Mouse (Mus musculus) MEL (cell line): ENCODE measurements around the gene Commd4.

Experiments
- CHD1 ChIP-seq: IDR thresholded peaks from 2 replicates; pipeline ENCODE4 v1.6.1; 2012; ENCODE audit warnings: low read depth, mild to moderate bottlenecking, inconsistent platforms, low read length, improper control_type of control experiment
- CTCF ChIP-seq, 3 experiments: IDR thresholded peaks in 2 of 3; conservative IDR thresholded peaks in 1 of 3; 2 replicates each; pipeline ENCODE4 v1.5.1; 2011 to 2012; ENCODE audit warnings: low read length in 3 of 3, low read depth in 2 of 3, mild to moderate bottlenecking in 2 of 3, improper control_type of control experiment in 1 of 3, inconsistent platforms in 1 of 3, mixed read lengths in 1 of 3, moderate library complexity in 1 of 3; ENCODE audit not compliant: control insufficient read depth in 1 of 3, insufficient read depth in 1 of 3, poor library complexity in 1 of 3, severe bottlenecking in 1 of 3
- EP300 ChIP-seq, 2 experiments: IDR thresholded peaks; 2 replicates each; pipeline ENCODE4 v1.6.1; 2011; ENCODE audit warnings: improper control_type of control experiment in 2 of 2, low read length in 2 of 2, low read depth in 1 of 2, mild to moderate bottlenecking in 1 of 2
- ETS1 ChIP-seq: IDR thresholded peaks from 2 replicates; pipeline ENCODE4 v1.6.1; 2012; ENCODE audit warnings: low read depth, mild to moderate bottlenecking, inconsistent platforms, low read length, improper control_type of control experiment, moderate library complexity
- GABPA ChIP-seq: IDR thresholded peaks from 2 replicates; pipeline ENCODE4 v1.6.1; 2012; ENCODE audit warnings: low read depth, mild to moderate bottlenecking, inconsistent platforms, low read length, improper control_type of control experiment, moderate library complexity
- POLR2A ChIP-seq, 2 experiments: IDR thresholded peaks; 2 replicates each; pipeline ENCODE4 v1.6.1; 2011 to 2012; ENCODE audit warnings: low read length in 2 of 2, mild to moderate bottlenecking in 2 of 2, control low read depth in 1 of 2, improper control_type of control experiment in 1 of 2, low read depth in 1 of 2, moderate library complexity in 1 of 2; ENCODE audit not compliant: control insufficient read depth in 1 of 2, insufficient read depth in 1 of 2, poor library complexity in 1 of 2
- POLR2AphosphoS2 ChIP-seq: IDR thresholded peaks from 2 replicates; pipeline ENCODE4 v1.6.1; 2011; ENCODE audit warnings: low read length, improper control_type of control experiment
- RAD21 ChIP-seq: IDR thresholded peaks from 2 replicates; pipeline ENCODE4 v1.6.1; 2011; ENCODE audit warnings: mild to moderate bottlenecking, low read depth, low read length, improper control_type of control experiment
- SMC3 ChIP-seq: IDR thresholded peaks from 2 replicates; pipeline ENCODE4 v1.6.1; 2011; ENCODE audit warnings: low read depth, low read length, improper control_type of control experiment
- TCF12 ChIP-seq: IDR thresholded peaks from 2 replicates; pipeline ENCODE4 v1.6.1; 2014; ENCODE audit warnings: low read depth, mild to moderate bottlenecking, inconsistent platforms, low read length, improper control_type of control experiment, moderate library complexity
- ZC3H11A ChIP-seq: IDR thresholded peaks from 2 replicates; pipeline ENCODE4 v1.6.1; 2012; ENCODE audit warnings: low read depth, mild to moderate bottlenecking, inconsistent platforms, low read length, improper control_type of control experiment

GRCm38 (mm10) chr9:57130577-57131433 is 27.3 kb downstream of the Commd4 start, which contains the start of gene Man2c1:
- TF ChIP-seq SMC3 (peak; percentile 89), GABPA (no peak), CTCF (IDR thresholded peaks at IDR 0.05 in 2 of 3, conservative IDR thresholded peaks at IDR 0.05 in 1 of 3; ENCODE audit: control insufficient read depth in 1 of 3, insufficient read depth in 1 of 3, low read depth in 2 of 3, low read length in 3 of 3, poor library complexity in 1 of 3, severe bottlenecking in 1 of 3) (peak; percentile 66 to 87 (median 80)), POLR2A (IDR thresholded peaks at IDR 0.05; ENCODE audit: control insufficient read depth in 1 of 2, insufficient read depth in 1 of 2, low read depth in 1 of 2, low read length in 2 of 2, poor library complexity in 1 of 2) (peak; percentile 49 to 87; a peak in 3 of 4 replicates), EP300 (IDR thresholded peaks at IDR 0.05; ENCODE audit: low read depth in 1 of 2, low read length in 2 of 2) (peak in 1 of 2 experiments; percentile 12; a peak in 1 of 4 replicates), CHD1 (no peak; the same call in 1 of the 2 replicates), POLR2AphosphoS2 (peak; percentile 95), ETS1 (peak; percentile 32; the same call in 1 of the 2 replicates), RAD21 (peak; percentile 64), ZC3H11A (peak; percentile 68), TCF12 (peak; percentile 59)
